Mouse (Mus musculus): ENCODE results near the gene Scnm1. TPM values are rescaled to one million over a fixed set of nuclear protein-coding genes. Genes with fewer than 3 reads are reported as not detected.
A peak's percentile ranks its signal among the peaks of the same experiment; 100 is the strongest.

The Scnm1 gene
- polyA plus RNA-seq, 1 experiment from 2014 or later = 71.6 TPM

- WGBS = 53% methylated on average over 4 of the region's 4 CpGs
Observed at GRCm38 (mm10) chr3:95105121-95105520, 28.7 kb downstream of the Scnm1 start.

GRCm38 (mm10) chr3:95100854-95101253 is 33.0 kb downstream of the Scnm1 start:
- no peaks in the 10 kb centered on the region for H3K9me3 ChIP-seq (replicated peaks)
- H3K27me3 ChIP-seq = no peaks in the 10 kb centered on the region
- H3K4me3 ChIP-seq (replicated peaks) = no peak overlapping the region
- 19% methylated on average over 2 of the region's 2 CpGs for WGBS
- no peak overlapping the region for H3K9ac ChIP-seq
- H3K36me3 ChIP-seq = peaks cover 36% of the 10 kb centered on the region
- peaks cover 10% of the 10 kb centered on the region for H3K4me1 ChIP-seq
- H3K27ac ChIP-seq = no peak overlapping the region
- H3K4me2 ChIP-seq = no peak overlapping the region
- no peak for ATAC-seq (replicated peaks; ENCODE audit: low FRiP score)

More at GRCm38 (mm10) chr3:95105121-95105520, 28.7 kb downstream of the Scnm1 start:
- no peaks in the 10 kb centered on the region for H3K27me3 ChIP-seq
- H3K9ac ChIP-seq = peak overlapping the region; percentile 75
- H3K4me2 ChIP-seq = peak overlapping the region; percentile 66
- H3K36me3 ChIP-seq = peaks cover 24% of the 10 kb centered on the region; the same call in 1 of the 2 replicates
- no peaks in the 10 kb centered on the region for H3K9me3 ChIP-seq (replicated peaks)
- ATAC-seq (replicated peaks; ENCODE audit: low FRiP score) = no peak
- peaks cover 10% of the 10 kb centered on the region for H3K4me1 ChIP-seq
- peak overlapping the region; percentile 57 for H3K4me3 ChIP-seq (replicated peaks)
- peak overlapping the region; percentile 32; the same call in 1 of the 2 replicates for H3K27ac ChIP-seq

- H3K36me3 ChIP-seq = no peaks in the 10 kb centered on the region; the same call in 1 of the 2 replicates
- 96% methylated on average over 1 of the region's 1 CpGs for WGBS
- no peak overlapping the region for H3K27ac ChIP-seq
- no peak overlapping the region for H3K9ac ChIP-seq
- H3K4me3 ChIP-seq (replicated peaks) = no peak overlapping the region
- ATAC-seq (replicated peaks; ENCODE audit: low FRiP score) = no peak
- H3K4me2 ChIP-seq = no peak overlapping the region
- H3K4me1 ChIP-seq = 0 out of 2 replicates have a peak, but pooled peaks cover 7% of the 10 kb centered on the region
- no peaks in the 10 kb centered on the region for H3K9me3 ChIP-seq (replicated peaks)
- no peaks in the 10 kb centered on the region for H3K27me3 ChIP-seq
Observed at GRCm38 (mm10) chr3:95088071-95088470, 45.7 kb downstream of the Scnm1 start.

Small RNAs within 50 kb of the gene (microRNA-seq; reads per million reads assigned to microRNA genes)
- gene Mir8099-1 = not detected

Other genes with a start within 250 kb of the Scnm1 start
- 340 and 342 TPM in 2 replicates for gene Psmb4, start 247.1 kb downstream of the Scnm1 start, polyA plus RNA-seq (2015; fragmentation: Nextera tagmentation; extraction: Ambion mirVana)
- 60.6 and 62.4 TPM in 2 replicates for gene Selenbp1, start 201.0 kb downstream of the Scnm1 start, polyA plus RNA-seq (2015; fragmentation: Nextera tagmentation; extraction: Ambion mirVana)
- gene Rfx5, start 179.9 kb downstream of the Scnm1 start, polyA plus RNA-seq (2015; fragmentation: Nextera tagmentation; extraction: Ambion mirVana) = 8.9 and 10.8 TPM in 2 replicates
- 21.4 and 27.5 TPM in 2 replicates for gene Pi4kb, start 159.3 kb downstream of the Scnm1 start, polyA plus RNA-seq (2015; fragmentation: Nextera tagmentation; extraction: Ambion mirVana)
- 28.6 and 32.4 TPM in 2 replicates for gene Zfp687, start 118.6 kb downstream of the Scnm1 start, polyA plus RNA-seq (2015; fragmentation: Nextera tagmentation; extraction: Ambion mirVana)
- gene Psmd4, start 91.4 kb downstream of the Scnm1 start, polyA plus RNA-seq (2015; fragmentation: Nextera tagmentation; extraction: Ambion mirVana) = 248 and 271 TPM in 2 replicates
- gene Pip5k1a, start 27.1 kb downstream of the Scnm1 start, polyA plus RNA-seq (2015; fragmentation: Nextera tagmentation; extraction: Ambion mirVana) = 19.9 and 20.8 TPM in 2 replicates
- 168 and 184 TPM in 2 replicates for gene Vps72, start 23.0 kb downstream of the Scnm1 start, polyA plus RNA-seq (2015; fragmentation: Nextera tagmentation; extraction: Ambion mirVana)
- gene Tmod4, start 9.5 kb downstream of the Scnm1 start, polyA plus RNA-seq (2015; fragmentation: Nextera tagmentation; extraction: Ambion mirVana) = 0.93 and 1.9 TPM in 2 replicates
- gene Lysmd1, start 77 bp upstream of the Scnm1 start, polyA plus RNA-seq (2015; fragmentation: Nextera tagmentation; extraction: Ambion mirVana) = 14.5 and 15.5 TPM in 2 replicates
- gene Tnfaip8l2, start 8.3 kb upstream of the Scnm1 start, polyA plus RNA-seq (2015; fragmentation: Nextera tagmentation; extraction: Ambion mirVana) = 2.7 and 2.9 TPM in 2 replicates
- 3.9 and 4.5 TPM in 2 replicates for gene Sema6c, start 26.4 kb upstream of the Scnm1 start, polyA plus RNA-seq (2015; fragmentation: Nextera tagmentation; extraction: Ambion mirVana)
- gene Gabpb2, start 83.9 kb upstream of the Scnm1 start, polyA plus RNA-seq (2015; fragmentation: Nextera tagmentation; extraction: Ambion mirVana) = 10.0 and 10.6 TPM in 2 replicates
- 87.4 and 92.0 TPM in 2 replicates for gene Cdc42se1, start 94.7 kb upstream of the Scnm1 start, polyA plus RNA-seq (2015; fragmentation: Nextera tagmentation; extraction: Ambion mirVana)
- 12.9 and 16.0 TPM in 2 replicates for gene Mllt11, start 98.2 kb upstream of the Scnm1 start, polyA plus RNA-seq (2015; fragmentation: Nextera tagmentation; extraction: Ambion mirVana)
- gene Gm128, start 107.6 kb upstream of the Scnm1 start, polyA plus RNA-seq (2015; fragmentation: Nextera tagmentation; extraction: Ambion mirVana) = 0.50 and 0.53 TPM in 2 replicates
- 1.2 and 1.4 TPM in 2 replicates for gene Bnipl, start 117.2 kb upstream of the Scnm1 start, polyA plus RNA-seq (2015; fragmentation: Nextera tagmentation; extraction: Ambion mirVana)
- 39.2 and 46.2 TPM in 2 replicates for gene Mindy1, start 147.3 kb upstream of the Scnm1 start, polyA plus RNA-seq (2015; fragmentation: Nextera tagmentation; extraction: Ambion mirVana)
- gene Prune1, start 148.1 kb upstream of the Scnm1 start, polyA plus RNA-seq (2015; fragmentation: Nextera tagmentation; extraction: Ambion mirVana) = 21.6 and 22.5 TPM in 2 replicates
- 6.2 and 6.5 TPM in 2 replicates for gene Anxa9, start 173.2 kb upstream of the Scnm1 start, polyA plus RNA-seq (2015; fragmentation: Nextera tagmentation; extraction: Ambion mirVana)
- gene Cers2, start 180.8 kb upstream of the Scnm1 start, polyA plus RNA-seq (2015; fragmentation: Nextera tagmentation; extraction: Ambion mirVana) = 169 and 181 TPM in 2 replicates
- gene Setdb1, start 223.2 kb upstream of the Scnm1 start, polyA plus RNA-seq (2015; fragmentation: Nextera tagmentation; extraction: Ambion mirVana) = 42.6 and 45.2 TPM in 2 replicates